Mouse (Mus musculus): Measurements from ENCODE around the gene Pcgf5.

GRCm38 (mm10) chr19:36328678-36329077 is 19.4 kb upstream of the Pcgf5 start:
- TF ChIP-seq GATA1 (IDR thresholded peaks at IDR 0.05; ENCODE audit: low read length) = no peak
- TF ChIP-seq TAL1 (IDR thresholded peaks at IDR 0.05; ENCODE audit: low read length) = no peak
